Mouse (Mus musculus): ENCODE data around the gene Baz2b. TPM values are rescaled to one million over a fixed set of nuclear protein-coding genes. Genes with fewer than 3 reads are reported as not detected.

The Baz2b gene
- polyA plus RNA-seq, 1 experiment from 2014 or later, result 60.4 TPM

DNA sequence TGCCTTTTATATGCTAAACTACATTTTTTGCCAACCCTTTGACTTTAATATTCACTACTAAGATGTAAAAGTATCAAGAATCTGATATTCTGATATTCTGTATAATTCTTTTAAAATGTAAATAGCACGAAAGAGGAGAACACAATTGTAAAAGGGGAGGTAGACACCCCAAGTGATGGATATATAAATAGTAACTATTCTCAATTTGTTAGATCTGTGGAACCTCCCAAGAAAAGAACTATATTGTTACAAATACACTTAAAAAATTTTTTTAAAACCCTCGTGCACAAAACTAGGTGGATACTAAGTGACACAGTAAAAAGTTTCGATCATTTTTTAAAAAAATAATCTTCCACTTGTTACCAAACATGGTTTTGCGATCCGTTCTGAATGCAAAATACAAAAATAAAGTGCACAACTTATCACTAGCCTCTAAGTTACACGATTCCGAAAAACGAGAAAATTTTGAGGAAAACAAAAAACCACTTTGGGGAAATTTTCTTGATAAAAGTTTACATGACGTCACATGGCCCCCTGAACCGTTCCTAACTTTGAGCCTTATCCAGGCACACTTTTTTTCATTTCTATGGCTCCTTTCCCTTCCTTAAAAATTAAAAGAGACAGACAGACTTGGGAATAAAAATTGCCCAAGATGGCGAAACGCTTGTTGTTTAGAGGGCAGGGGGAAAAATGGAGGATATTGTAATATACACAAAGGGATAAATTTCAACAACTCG, 85.6 kb downstream of the Baz2b start:
- Histone ChIP-seq H3K9me3 (no peaks in the 10 kb centered on the region), H3K27me3 (ENCODE audit: poor library complexity, severe bottlenecking) (no peaks in the 10 kb centered on the region), H3K27ac (peak overlapping the region; percentile 100), H3K36me3 (replicated peaks) (no peaks in the 10 kb centered on the region), H3K4me1 (peaks cover 64% of the 10 kb centered on the region), H3K4me3 (peak overlapping the region; percentile 83)
- WGBS, result 7% methylated on average over 13 of the region's 13 CpGs
- no peak for DNase-seq (ENCODE audit: extremely low spot score, low spot score)

DNA sequence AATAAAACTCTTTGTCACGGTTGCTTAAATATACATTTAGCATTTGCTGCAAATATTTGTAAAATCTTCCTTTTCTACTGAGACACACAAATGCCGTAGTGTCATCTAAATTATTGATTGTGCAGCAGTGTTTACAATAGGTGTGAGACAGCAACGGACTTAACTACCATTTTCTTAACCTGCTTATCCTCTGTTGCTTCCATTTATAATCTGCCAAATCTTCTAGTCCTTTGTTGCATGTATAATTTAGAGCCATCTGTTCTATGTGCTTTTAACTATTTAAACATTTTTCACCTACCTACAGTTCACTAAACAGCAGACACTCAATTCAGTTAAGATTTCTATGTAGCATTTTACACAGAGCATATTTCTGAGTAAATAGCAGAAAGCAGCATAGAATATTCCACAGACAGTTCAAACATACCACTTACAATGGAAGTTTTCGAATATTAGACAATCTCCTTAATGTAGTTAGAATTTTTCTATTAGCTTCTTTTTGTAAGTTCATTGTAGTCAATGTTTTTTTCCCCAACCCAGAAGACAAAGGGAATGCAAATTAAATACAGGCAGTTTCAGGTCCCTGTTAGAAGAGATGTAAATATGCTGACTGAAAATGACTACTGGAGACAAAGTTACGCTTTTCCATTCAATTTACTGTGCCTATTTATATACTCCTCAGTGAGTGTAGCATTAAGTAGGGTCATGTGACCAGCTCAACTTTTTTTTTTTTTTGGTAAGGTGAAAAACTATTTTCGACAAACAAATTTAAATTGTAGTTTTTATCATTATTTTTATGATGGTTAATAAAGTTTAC, 86.4 kb downstream of the Baz2b start:
- H3K27ac ChIP-seq, result peak overlapping the region; percentile 100; the same call in 1 of the 2 replicates
- no peaks in the 10 kb centered on the region for H3K9me3 ChIP-seq
- WGBS, result 62% methylated on average over 6 of the region's 6 CpGs
- DNase-seq (ENCODE audit: extremely low spot score, low spot score), result no peak
- peak overlapping the region; percentile 83 for H3K4me3 ChIP-seq
- peaks cover 73% of the 10 kb centered on the region for H3K4me1 ChIP-seq
- H3K27me3 ChIP-seq (ENCODE audit: poor library complexity, severe bottlenecking), result no peaks in the 10 kb centered on the region
- no peaks in the 10 kb centered on the region for H3K36me3 ChIP-seq (replicated peaks)

DNA sequence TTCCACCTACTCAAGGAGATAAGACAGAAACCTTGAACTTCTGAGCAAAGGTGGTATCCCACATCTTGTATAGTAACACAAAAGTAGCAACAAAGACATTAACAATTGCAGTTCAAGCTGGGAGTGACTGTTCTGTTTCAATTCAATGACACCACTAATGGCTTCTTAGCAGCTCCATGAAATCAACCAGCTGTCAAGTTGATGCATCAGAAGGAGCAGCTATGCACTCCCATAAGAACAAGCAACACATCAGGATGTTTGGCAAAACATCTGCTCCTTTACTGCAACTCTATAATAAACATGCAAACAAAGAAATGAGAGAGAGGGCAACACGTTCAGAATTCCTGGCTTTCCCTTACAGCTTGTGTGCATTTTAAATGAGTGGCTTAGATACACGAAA, 87.5 kb downstream of the Baz2b start:
- no peaks in the 10 kb centered on the region for H3K36me3 ChIP-seq (replicated peaks)
- no peak for DNase-seq (ENCODE audit: extremely low spot score, low spot score)
- peaks cover 73% of the 10 kb centered on the region for H3K4me1 ChIP-seq
- H3K4me3 ChIP-seq, result peak overlapping the region; percentile 2; the same call in 1 of the 2 replicates
- 58% methylated on average over 2 of the region's 2 CpGs for WGBS
- no peak overlapping the region for H3K27ac ChIP-seq
- no peaks in the 10 kb centered on the region for H3K9me3 ChIP-seq
- no peaks in the 10 kb centered on the region for H3K27me3 ChIP-seq (ENCODE audit: poor library complexity, severe bottlenecking)

DNA sequence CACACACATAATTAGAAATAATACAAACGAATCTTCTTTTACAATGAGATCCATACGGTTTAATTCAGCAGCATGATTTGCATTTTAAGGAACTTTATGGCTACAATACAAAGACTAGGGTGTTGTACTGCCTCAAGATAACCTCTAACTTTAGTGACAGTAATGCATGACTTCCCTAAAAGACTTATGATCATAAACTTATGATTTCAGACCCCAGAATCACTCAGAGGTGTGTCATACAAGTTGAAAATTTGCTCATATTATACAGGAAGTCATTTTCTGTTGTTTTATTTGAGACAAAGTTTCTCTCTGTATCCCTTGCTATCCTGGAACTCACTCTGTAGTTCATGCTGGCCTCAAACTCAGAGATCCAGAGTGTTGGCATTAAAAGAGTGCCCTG, 89.0 kb downstream of the Baz2b start:
- H3K9me3 ChIP-seq, result no peaks in the 10 kb centered on the region
- H3K4me3 ChIP-seq, result no peak overlapping the region
- peaks cover 74% of the 10 kb centered on the region for H3K4me1 ChIP-seq
- no peak for DNase-seq (ENCODE audit: extremely low spot score, low spot score)
- H3K36me3 ChIP-seq (replicated peaks), result peaks cover 5% of the 10 kb centered on the region
- 76% methylated on average over 2 of the region's 2 CpGs for WGBS
- no peaks in the 10 kb centered on the region for H3K27me3 ChIP-seq (ENCODE audit: poor library complexity, severe bottlenecking)
- no peak overlapping the region for H3K27ac ChIP-seq

DNA sequence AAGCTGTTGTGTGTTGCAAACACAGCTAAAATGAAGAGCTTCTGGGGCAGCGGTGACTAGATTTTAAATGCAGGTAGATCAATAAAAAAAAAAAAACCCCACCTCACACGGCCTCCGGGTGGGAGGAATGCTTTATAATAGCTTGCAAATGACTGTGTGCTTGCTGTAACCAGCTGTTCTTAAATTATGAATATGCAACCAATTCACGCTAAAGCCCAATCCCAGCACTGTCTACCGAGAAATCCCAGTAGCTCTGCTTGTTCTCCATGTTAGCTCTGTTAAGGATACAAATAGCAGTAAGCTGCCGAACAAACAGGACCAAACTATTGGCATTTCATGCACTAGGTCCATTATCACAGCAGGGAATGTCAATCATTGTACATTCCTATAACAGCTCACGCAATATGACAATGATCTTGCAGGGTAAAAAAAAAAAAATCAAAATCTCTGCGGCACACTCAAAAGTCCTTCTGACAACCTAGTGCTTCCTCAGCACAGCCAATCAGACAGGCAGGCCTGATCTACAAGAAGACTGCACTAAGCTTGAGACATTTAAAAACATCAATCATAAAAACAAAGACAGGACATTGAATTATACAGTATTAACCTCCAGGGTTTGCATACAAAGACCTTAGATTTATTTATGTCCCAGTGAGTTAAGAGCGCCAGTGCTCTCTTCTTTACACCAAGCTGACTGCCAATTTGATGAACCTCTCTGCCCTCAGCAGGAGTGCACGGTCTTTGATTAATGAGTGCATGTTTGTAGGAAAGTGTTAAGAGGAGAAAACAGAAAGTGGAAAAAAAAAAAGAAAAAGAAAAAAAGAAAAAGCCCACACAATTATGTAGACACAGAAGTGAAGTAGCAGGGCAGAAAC, 90.7 kb downstream of the Baz2b start:
- Histone ChIP-seq H3K4me3 (no peak overlapping the region), H3K4me1 (peaks cover 89% of the 10 kb centered on the region), H3K36me3 (replicated peaks) (peaks cover 10% of the 10 kb centered on the region), H3K27me3 (ENCODE audit: poor library complexity, severe bottlenecking) (no peaks in the 10 kb centered on the region), H3K27ac (no peak overlapping the region), H3K9me3 (no peaks in the 10 kb centered on the region)
- no peak for DNase-seq (ENCODE audit: extremely low spot score, low spot score)
- WGBS, result 56% methylated on average over 10 of the region's 10 CpGs

DNA sequence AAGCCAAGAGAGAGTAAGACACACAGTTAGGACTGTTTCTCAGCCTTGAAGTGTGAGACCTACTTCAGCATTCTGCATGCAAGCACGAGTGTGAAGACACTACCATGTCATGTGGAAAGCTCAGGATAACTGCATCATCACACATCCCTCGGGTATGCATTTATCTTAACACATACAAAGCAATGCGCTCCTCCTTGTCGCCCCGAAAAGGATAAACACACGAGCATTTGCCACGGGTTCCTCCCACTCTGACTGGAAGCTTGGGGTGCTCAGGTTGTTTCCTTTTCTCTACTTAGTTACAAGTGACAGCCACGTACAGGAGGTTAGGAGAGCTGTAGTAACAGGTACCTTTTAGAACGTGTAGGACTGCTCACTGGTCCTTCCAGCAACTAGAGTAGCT, 91.8 kb downstream of the Baz2b start:
- peaks cover 13% of the 10 kb centered on the region for H3K36me3 ChIP-seq (replicated peaks)
- no peak for DNase-seq (ENCODE audit: extremely low spot score, low spot score)
- H3K4me3 ChIP-seq, result no peak overlapping the region
- no peaks in the 10 kb centered on the region for H3K27me3 ChIP-seq (ENCODE audit: poor library complexity, severe bottlenecking)
- H3K4me1 ChIP-seq, result peaks cover 79% of the 10 kb centered on the region
- no peak overlapping the region for H3K27ac ChIP-seq
- no peaks in the 10 kb centered on the region for H3K9me3 ChIP-seq
- 80% methylated on average over 9 of the region's 9 CpGs for WGBS

DNA sequence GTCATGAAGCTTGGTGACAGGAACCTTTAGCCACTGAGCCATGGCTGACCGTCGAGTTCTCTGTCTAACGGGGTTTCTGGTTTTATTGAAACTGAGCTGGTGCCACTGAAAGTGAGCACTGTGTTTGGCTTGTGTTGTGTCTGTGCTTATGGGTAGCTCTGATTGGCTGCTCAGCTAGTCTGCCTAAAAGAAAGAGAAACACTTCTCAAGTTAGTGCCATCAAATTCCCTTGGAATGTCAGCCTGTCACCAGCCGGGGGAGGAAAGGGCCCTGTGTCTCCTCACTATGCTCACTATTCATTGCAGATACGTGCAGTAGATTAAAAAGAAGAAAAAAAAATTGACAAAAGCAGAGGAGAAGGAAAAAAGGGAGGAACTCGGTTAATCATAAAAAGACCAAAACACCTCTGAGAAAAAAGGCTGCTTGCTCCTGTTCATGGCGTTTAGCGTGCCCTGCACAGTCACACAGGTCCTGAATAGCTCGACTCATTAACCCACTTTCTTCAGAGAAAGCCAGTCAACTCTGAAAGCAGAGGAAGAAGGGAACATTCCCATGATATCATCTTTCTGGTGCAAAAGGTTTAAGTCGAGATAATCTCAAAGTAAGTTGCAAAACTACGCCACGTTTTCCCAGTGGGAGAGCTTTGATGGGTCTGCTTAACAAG, 93.6 kb downstream of the Baz2b start:
- DNase-seq (ENCODE audit: extremely low spot score, low spot score), result no peak
- H3K4me3 ChIP-seq, result no peak overlapping the region
- no peaks in the 10 kb centered on the region for H3K27me3 ChIP-seq (ENCODE audit: poor library complexity, severe bottlenecking)
- peaks cover 60% of the 10 kb centered on the region for H3K4me1 ChIP-seq
- H3K27ac ChIP-seq, result no peak overlapping the region
- 45% methylated on average over 12 of the region's 12 CpGs for WGBS
- H3K9me3 ChIP-seq, result peaks cover 4% of the 10 kb centered on the region
- peaks cover 21% of the 10 kb centered on the region for H3K36me3 ChIP-seq (replicated peaks)

DNA sequence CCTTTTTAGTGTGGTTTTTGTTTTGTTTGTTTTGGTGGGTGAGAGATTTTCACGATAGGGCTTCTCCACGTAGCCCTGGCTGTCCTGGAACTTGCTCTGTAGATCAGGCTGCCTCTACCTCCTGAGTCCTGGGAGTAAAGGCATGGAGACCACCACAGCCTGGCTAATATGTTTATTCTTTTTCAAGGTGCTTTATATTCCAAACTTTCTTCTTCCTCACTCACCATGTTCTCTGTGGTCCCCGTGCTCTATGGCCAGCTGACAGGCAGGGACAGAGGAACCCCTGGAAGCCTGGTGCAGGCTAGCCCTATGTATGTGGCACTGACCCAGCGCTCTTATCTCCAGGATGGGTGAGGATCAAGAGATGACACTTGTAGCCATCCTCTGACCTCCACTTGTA, 94.7 kb downstream of the Baz2b start:
- WGBS, result 90% methylated on average over 4 of the region's 4 CpGs
- Histone ChIP-seq H3K27me3 (ENCODE audit: poor library complexity, severe bottlenecking) (no peaks in the 10 kb centered on the region), H3K36me3 (replicated peaks) (peaks cover 32% of the 10 kb centered on the region), H3K4me3 (no peak overlapping the region), H3K9me3 (peaks cover 9% of the 10 kb centered on the region), H3K27ac (no peak overlapping the region), H3K4me1 (peaks cover 49% of the 10 kb centered on the region)
- DNase-seq (ENCODE audit: extremely low spot score, low spot score), result no peak

DNA sequence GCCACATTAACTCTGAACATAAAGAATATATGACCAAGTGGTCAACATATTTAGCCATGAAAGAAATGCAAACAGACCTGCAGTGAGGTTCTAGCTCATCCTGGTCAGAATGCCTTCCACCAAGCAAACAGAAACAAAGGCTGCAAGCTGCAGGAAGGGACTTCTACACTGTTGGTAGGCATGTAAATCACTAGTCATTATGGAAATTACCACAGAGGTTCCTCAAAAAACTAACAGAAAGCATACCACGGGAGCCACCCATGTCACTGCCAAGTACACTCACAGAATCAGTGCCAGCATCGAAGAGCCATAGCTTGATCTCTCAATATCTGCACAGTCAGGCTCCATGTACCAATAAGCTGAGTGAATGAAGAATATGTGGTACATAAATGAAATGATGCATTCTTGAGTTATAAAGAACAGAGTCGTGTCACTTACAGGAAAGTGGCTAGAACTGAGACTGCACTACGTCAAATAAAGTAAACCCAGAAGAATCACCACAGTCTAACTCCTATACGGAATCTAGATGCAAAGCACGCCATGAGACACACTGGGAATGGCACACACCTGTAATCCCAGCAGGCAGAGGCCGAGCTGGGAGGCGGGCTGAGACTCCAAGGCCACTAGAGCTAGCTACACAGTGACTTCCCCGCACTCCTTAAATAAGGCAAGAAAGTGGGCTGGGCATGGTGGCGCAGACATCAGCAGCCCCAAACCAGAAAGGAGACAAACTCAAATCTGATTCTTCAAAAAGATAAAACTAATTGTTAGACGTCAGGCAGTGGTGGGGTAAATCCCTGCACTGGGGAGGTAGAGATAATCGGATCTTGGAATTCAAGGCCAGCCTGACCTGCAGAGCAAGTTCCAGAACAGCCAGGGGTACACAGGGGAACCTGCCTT, 95.7 kb downstream of the Baz2b start:
- peaks cover 41% of the 10 kb centered on the region for H3K4me1 ChIP-seq
- no peaks in the 10 kb centered on the region for H3K27me3 ChIP-seq (ENCODE audit: poor library complexity, severe bottlenecking)
- 88% methylated on average over 12 of the region's 12 CpGs for WGBS
- peaks cover 39% of the 10 kb centered on the region for H3K36me3 ChIP-seq (replicated peaks)
- no peak overlapping the region for H3K4me3 ChIP-seq
- H3K27ac ChIP-seq, result no peak overlapping the region
- H3K9me3 ChIP-seq, result peaks cover 9% of the 10 kb centered on the region
- no peak for DNase-seq (ENCODE audit: extremely low spot score, low spot score)

DNA sequence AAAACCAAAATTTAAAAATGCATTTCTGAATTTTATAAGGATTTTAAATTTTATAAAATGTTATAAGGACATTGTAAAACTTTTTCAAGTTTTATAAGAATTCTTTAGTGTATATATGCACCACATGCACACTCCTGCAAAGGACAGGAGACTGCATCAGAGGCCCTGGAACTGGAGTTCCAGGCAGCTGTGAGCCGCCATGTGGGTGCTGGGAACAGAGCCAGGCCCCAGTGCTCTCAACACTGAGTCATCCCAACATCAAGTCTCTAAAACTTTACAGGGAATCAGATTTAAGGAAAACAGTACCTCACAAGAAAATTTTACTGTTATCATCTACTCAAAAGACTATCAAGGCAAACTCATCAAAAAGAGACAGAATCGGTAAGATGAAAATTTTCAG, 97.5 kb downstream of the Baz2b start:
- no peaks in the 10 kb centered on the region for H3K27me3 ChIP-seq (ENCODE audit: poor library complexity, severe bottlenecking)
- H3K36me3 ChIP-seq (replicated peaks), result peaks cover 40% of the 10 kb centered on the region
- peaks cover 28% of the 10 kb centered on the region for H3K4me1 ChIP-seq
- no peak for DNase-seq (ENCODE audit: extremely low spot score, low spot score)
- peaks cover 9% of the 10 kb centered on the region for H3K9me3 ChIP-seq
- H3K4me3 ChIP-seq, result no peak overlapping the region
- H3K27ac ChIP-seq, result no peak overlapping the region
- WGBS, result 95% methylated on average over 2 of the region's 2 CpGs

DNA sequence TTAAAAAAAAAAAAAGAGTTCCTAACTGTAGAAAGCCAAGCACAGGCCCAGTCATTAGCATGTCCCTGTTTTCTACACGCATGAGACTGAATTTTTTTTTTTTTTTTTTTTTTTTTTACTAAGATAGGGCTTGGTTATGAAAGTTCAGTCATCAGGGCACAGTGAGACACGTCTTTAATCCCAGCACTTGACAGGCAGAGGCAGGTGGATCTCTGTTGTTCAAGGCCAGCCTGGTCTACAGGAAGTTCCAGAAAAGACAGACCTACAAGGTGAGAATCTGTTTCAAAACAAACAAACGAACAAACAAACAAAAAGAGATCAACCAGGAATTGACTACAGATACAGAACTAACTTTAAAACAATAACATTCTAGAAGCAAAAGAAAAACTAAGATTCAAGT, 100.6 kb downstream of the Baz2b start:
- H3K27me3 ChIP-seq (ENCODE audit: poor library complexity, severe bottlenecking), result no peaks in the 10 kb centered on the region
- H3K27ac ChIP-seq, result no peak overlapping the region
- peaks cover 31% of the 10 kb centered on the region for H3K36me3 ChIP-seq (replicated peaks)
- 92% methylated on average over 3 of the region's 3 CpGs for WGBS
- H3K4me1 ChIP-seq, result no peaks in the 10 kb centered on the region
- H3K4me3 ChIP-seq, result no peak overlapping the region
- DNase-seq (ENCODE audit: extremely low spot score, low spot score), result no peak
- H3K9me3 ChIP-seq, result peaks cover 9% of the 10 kb centered on the region
